Mouse (Mus musculus) right cerebral cortex, adult 18-20 months (tissue): ENCODE measurements at regions not wholly inside any gene's neighbourhood (a gene's known extent, or its start where the extent isn't known, plus 50 kb on each side); places are given as distances from the start of the nearest gene placed in this dataset.
A peak's percentile ranks its signal among the peaks of the same experiment; 100 is the strongest.

ENCODE experiments used
- DNase-seq: peaks from one replicate; pipeline ENCODE4 v3.0.0; 2022; ENCODE audit warnings: mixed read lengths

DNA sequence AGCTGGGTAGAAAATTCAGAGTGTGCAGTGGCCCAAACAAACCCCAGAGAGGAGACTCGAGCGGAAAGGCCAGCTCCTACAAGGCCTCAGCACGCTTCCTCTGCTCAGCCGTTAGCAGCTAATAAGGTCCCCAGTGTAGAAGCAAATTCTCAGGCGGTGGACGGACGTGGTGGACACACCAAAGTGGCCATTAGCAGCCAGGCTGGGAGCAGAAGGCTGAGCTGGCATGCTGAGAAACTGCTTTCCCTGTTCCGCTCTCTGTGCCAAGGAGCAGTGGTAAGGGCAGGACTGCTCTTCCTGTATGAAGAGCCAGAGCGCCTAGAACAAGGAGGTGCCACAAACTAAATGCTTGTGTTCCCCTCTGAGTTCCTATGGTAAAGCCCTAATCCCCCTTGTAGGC is 282.1 kb upstream of the Id2 start:
- no peak for DNase-seq

DNA sequence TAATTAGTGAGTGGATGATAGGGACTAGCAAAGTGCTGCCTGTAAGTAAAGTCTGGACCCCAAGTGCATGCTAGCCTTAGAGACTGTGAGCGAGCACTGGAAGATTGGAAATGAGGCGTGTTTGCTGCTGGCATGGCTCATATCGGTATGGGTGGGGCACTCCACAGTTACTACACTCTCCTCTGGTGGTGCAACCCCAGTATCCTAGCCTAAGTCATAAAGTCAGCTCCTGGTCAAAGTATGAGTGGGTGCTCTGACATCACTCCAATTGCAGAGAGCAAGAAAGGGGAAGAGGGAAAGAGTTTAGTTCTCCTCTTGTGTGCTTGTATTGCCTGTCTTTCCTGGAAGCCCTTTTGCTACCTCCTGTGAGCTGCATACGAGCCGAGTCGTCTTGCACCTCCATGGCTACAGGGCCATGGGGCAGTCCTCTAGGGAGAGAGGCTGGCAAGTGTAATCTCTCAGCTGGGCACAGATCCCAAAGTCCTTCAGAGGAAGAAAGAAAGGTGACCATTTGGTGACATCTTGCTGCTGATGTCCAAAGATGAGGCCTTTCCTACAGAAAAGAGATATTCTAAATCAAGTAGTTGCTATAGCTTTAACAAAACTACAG is 281.2 kb upstream of the Id2 start:
- no peak for DNase-seq

GRCm38 (mm10) chr12:25376451-25376850 is 279.5 kb upstream of the Id2 start:
- no peak for DNase-seq

- DNase-seq = no peak
These were observed 270.6 kb upstream of the Id2 start for GRCm38 (mm10) chr12:25367541-25367940.

DNA sequence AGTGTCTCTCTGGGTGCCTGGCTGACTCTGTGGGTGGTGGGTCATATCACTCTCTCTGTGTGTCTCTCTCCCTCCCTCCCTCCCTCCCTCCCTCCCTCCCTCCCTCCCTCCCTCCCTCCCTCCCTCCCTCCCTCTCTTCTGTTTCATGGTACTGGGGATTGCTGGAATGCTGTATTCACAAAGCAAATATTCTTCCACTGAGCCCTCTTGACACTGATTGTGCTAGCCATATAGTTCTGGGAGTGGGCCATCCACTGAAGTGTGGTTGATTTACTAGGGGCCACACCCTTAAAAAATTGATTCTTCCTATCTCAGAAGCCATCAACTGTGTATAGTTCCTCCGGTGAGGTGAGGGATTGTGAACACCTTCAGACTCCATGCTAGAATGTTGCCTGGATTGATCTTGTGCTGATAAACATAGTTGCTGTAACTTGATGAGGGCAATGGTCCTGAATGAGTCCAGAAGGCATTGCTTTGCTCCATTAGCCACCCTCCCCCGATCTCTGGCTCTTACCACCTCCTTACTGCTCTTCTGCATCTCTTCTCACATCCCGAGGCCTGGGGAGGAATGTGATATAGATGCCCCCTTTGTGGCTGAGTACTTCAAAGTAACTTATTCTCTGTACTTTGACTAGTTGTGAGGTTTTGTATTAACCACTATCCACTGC is 268.8 kb upstream of the Id2 start:
- no peak for DNase-seq

DNA sequence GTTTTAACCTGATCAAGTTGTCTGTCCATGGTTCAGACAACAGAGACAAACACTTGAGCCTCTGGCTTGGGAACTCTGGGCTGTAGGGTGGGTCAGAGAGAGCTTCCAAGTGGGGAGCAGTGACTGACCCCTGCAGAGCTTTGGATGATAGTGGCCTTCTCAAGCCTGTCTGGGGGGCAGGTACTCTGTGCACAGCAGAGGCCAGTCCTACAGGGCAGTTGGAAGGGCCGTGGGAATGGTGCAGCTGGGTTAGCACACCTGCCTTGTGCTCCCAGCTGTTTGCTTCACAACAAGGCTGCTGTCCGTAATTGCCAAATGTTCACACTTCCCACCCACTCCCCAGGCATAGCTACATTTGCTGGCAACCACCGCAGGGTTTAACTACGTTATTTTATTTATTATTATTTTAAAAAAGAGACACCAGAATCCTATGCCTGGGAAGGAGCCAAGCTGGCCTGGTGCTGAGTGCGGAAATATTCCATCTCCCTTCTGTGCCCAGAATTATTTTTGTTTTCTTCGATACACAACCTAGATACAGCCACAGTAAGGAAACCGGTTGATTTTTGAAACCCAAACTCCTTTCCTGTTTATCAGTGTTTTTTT is 268.1 kb upstream of the Id2 start:
- no peak for DNase-seq

GRCm38 (mm10) chr12:25363839-25364238 is 266.9 kb upstream of the Id2 start:
- DNase-seq = no peak

GRCm38 (mm10) chr12:25363341-25363740 is 266.4 kb upstream of the Id2 start:
- no peak for DNase-seq

GRCm38 (mm10) chr12:25362771-25363170 is 265.8 kb upstream of the Id2 start:
- DNase-seq = no peak

- DNase-seq = no peak
These were observed 263.8 kb upstream of the Id2 start for GRCm38 (mm10) chr12:25360726-25361125.

DNA sequence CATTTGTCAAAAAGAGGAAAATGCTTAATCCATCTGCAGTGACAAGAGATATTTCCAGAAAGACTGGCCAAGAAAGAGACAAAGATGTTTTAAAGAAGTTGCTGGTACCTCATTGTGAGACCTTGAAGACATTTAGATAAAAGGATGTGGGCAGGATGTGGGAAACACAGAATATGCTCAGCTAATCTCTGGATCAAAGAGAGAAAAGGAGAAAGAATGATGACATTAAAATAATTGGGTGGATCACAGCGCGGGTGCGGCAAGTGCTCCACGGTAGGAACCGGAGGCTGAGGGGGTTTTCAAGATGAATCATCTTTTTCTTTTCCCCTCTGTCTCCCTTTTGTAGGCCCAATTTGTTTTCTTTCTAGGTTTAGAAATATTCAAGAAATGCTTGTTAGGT is 263.0 kb upstream of the Id2 start:
- DNase-seq = no peak

DNA sequence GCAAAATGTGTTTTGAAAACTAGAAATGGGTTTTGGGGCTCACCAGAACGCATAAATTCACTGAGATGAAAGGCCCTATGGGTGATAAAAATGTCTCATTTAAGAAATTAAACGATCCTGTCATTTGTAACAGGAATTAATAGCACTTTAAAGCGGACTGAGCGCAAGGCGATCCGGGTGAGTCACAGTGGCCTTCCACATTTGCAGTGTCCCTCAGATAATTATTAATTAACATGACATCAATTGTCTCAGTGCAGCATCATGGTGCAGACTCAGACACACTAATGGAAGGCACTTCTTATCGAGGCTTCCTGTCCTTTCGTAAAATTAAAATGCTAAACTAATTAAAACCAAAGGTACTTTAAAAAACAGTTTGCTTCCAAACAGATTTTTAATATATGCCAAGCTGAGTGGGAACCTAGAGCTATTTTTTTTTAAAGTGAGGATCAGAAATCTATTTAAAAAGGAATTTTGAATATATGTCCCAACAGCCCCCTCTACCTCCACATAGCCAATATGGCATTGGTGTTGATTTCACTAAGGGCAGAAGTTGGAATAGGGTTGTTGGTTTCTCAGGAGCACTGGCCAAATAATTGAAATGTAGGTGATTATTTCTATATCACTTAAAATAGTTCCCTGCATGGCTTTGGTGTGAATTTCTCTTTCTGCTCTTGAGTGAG is 262.0 kb upstream of the Id2 start:
- DNase-seq = no peak

GRCm38 (mm10) chr12:25356774-25357173 is 259.8 kb upstream of the Id2 start:
- DNase-seq = no peak

- no peak for DNase-seq
These were observed 258.3 kb upstream of the Id2 start for GRCm38 (mm10) chr12:25355217-25355616.

- no peak for DNase-seq
These were observed 256.5 kb upstream of the Id2 start for GRCm38 (mm10) chr12:25353402-25353896.

DNA sequence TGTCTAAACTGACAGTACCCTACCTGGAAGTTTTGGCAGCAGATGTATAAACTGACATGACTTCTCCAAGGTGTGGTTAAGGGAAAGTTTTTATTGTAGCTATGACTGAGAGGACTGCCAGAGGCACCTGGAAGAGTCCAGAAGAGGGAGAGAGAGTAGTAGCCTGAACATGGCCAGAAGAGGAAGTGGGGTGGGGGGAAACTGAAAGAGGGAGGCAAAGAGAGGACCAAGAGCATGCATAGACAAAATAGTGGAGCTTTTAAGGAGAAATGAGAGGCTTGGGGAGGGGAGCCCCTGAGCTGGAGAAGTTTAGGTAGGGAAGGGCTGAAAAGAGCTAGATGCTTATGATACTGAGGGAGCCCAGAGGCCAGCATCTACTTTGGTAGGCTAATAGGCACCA is 255.2 kb upstream of the Id2 start:
- no peak for DNase-seq

- DNase-seq = peak; percentile 39
These were observed 247.4 kb upstream of the Id2 start for GRCm38 (mm10) chr12:25344354-25344753.

DNA sequence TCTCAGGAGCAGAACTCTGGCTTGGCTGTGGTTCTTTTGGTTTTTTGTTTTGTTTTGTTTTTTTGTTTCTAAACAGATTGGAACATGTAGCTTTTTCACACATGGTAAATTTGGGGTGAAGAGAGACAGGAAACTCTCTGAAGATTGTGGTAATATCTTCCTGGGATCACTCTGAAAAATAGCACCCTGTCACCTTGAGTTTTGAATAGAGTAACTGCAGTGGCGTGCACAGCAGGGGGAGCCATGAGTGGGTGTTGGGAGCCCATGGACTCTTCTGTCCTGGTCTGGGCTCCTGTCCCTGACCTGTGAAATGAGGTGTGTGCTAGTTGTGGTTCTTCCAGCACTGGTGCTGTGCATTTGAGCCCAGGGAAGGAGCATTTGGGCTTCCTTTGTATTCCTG is 241.8 kb upstream of the Id2 start:
- no peak for DNase-seq

DNA sequence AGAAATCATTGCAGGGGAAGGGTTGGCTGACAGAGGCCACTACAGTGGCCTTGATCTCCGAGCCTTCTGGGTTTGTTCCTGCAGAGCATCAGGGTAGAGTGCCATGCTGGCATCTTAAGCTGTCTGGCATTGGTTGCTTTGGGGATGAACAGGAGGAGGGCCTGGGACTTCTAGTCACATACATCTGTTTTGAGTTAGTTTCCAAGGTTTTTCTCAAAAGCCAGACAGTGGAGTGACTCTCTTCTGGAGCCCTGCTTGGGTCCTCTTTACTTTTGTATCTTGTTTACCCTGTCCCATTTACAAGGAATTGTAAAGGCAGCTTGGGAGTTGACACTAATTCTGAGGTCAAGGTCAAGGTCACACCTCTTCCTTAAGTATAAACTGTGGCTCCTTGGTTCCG is 239.0 kb upstream of the Id2 start:
- no peak for DNase-seq

DNA sequence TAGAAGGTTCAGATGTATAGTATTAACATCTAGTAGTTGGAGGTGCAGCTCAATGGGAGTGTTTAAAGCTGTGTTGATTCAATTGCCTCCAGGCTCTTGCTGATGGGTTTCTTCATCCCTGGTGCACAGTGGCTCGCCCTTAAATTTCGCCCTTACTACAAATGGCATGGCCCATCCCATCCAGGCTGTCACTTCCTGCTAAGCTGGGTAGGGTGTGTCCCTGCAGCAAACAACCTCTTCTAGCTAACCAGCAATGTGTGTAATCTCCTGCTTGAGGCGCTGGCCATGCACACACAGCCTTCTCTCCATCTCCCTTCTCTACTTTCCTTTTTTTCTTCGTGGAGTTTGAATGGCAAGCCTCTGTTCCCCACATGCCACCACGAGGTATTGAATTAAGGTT is 238.1 kb upstream of the Id2 start:
- no peak for DNase-seq

DNA sequence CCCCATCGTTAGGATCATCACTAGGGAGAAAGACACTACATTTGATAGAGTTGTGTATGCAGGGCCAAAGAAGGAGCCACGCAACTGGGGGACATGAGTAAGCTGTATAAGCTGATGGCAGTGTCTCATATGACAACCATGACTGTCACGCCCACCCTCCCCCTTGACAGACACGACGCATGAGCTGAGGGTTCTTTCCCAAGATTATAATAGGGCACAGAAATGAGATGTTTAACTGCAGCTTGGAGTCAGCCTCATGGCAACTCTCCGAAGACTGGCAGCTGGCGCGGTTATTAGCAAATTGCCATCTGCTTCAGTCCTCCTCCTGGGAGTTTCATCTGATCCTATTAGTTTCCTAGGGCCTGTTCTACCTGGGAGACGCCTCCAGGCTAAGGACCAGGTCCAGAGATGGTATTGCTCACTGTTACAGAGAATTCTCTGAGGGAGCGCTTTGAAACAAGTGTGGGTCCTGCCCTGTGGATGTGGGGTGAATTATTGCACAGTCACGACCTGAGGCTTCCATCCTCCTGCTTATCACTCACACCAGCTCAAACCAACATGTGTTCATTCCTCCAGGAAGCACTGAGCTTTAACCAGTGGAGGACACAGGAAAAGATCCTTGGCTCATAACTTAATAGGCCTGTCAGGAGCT is 235.6 kb upstream of the Id2 start:
- no peak for DNase-seq

- no peak for DNase-seq
These were observed 233.2 kb upstream of the Id2 start for GRCm38 (mm10) chr12:25330004-25330708.

DNA sequence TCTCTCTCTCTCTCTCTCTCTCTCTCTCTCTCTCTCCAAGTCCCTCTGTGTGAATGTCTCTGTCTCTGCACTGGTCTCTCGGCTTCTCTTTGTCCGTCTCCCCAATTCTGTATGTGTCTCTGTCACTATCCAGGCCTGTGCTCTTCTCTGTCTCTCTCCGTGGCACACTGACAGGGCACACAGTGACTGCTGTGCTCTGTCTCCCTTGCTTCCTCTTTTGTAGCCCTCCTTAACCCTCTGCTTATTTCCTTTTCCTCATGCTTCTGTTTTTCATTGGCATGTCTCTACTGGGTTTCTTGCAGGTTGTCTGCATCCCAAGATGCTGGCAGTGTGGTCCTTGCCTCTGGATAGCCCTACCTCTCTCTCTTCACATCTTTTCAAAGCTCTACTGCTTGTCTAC is 229.0 kb upstream of the Id2 start:
- DNase-seq = no peak
